Mouse (Mus musculus): ENCODE results near the gene Nudt7.

Nudt7 gene

GRCm38 (mm10) chr8:114143645-114144290 is 10.4 kb downstream of the Nudt7 start:
- DNase-seq (ENCODE audit: low spot score in 2 of 2): no peak

GRCm38 (mm10) chr8:114153311-114154045 is 20.1 kb downstream of the Nudt7 start:
- DNase-seq (ENCODE audit: low spot score in 2 of 2): no peak

GRCm38 (mm10) chr8:114158586-114158985 is 25.2 kb downstream of the Nudt7 start:
- DNase-seq (ENCODE audit: low spot score in 2 of 2): no peak

- no peak for DNase-seq (ENCODE audit: low spot score in 2 of 2)
These were observed 26.3 kb downstream of the Nudt7 start for GRCm38 (mm10) chr8:114159666-114160065.

- no peak for DNase-seq (ENCODE audit: low spot score in 2 of 2)
These were observed 30.5 kb downstream of the Nudt7 start for GRCm38 (mm10) chr8:114163871-114164270.

- no peak for DNase-seq (ENCODE audit: low spot score in 2 of 2)
These were observed 31.2 kb downstream of the Nudt7 start for GRCm38 (mm10) chr8:114164444-114165096.

GRCm38 (mm10) chr8:114165741-114166140 is 32.4 kb downstream of the Nudt7 start:
- no peak for DNase-seq (ENCODE audit: low spot score in 2 of 2)

GRCm38 (mm10) chr8:114176721-114177120 is 43.4 kb downstream of the Nudt7 start:
- no peak for DNase-seq (ENCODE audit: low spot score in 2 of 2)

- DNase-seq (ENCODE audit: low spot score in 2 of 2): no peak
These were observed 60.0 kb downstream of the Nudt7 start for GRCm38 (mm10) chr8:114193334-114193733.

GRCm38 (mm10) chr8:114198990-114199389 is 65.6 kb downstream of the Nudt7 start:
- DNase-seq (ENCODE audit: low spot score in 2 of 2): no peak
